Mouse (Mus musculus) T-cell, adult 2 months (primary cell): Measurements from ENCODE around the gene Gse1.

Experiments used
- DNase-seq: peaks from one replicate; pipeline ENCODE4 v3.0.0; 2022; ENCODE audit warnings: low spot score

Gse1 gene

DNA sequence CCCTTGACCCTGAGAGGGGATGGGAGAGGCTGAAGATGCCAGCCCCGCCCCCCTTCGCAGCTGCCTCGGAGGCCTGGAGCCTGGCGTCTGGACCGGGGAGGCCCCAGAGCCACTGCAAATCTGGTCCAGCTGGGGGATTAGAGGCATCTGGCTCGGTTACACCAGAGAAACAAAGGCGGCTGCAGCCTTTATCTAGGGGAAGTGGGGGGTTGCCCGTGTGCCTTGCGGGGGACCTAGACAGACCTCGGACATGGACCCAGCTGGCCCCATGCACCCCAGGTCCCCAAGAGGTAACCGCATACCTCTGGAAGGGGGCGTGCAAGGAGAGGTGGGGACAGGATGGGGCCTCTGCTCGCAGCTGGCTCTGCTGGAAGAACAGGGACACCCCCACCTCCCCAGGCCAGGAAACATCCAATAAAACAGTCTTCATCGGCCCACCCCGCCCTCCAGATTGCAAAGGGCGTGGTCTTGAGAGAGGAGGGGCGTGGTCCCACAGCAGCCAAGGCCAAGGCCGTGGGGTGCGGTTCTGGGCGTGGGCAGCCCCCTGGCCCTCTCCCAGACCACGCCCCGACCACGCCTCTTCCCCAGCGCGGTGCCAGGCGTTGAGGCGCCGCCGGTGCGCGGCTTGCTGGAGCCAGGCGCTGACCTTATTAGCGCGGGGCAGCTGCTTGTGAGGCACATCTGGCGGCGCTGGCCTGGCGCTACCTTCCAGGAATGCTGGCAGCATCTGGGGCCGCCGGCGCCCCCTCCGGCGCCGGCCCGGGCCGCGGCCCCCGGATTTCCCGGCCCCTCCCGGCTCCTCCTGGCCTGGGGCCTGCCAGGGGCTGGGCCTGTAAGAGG lies 48.0 kb downstream of the Gse1 start:
- peak; percentile 61 for DNase-seq

DNA sequence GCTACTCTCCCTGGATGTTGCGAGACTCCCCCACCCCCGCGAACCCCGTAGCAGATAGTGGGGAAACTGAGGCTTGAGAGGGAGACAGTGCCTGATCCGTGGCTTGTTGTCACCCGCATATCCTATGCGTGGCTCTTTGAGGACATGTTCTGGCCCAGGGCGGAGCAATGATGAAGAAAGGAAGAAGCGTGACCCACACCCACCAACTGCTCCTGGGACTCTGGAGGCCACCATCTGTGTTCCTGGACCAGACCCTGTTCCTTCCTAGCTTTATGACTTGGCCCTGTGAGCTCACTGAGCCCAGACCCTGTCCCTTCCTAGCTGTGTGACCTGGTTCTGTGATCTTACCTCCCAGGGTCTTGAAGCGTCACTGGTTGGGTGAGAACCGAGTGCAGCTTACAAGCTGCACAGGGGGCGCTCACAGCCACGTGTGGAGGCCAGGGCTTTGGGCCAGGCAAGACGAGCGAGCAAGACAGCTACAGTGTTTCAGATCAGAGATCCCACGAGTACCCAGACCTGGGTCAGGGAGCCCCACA lies 48.7 kb downstream of the Gse1 start:
- DNase-seq = no peak

DNA sequence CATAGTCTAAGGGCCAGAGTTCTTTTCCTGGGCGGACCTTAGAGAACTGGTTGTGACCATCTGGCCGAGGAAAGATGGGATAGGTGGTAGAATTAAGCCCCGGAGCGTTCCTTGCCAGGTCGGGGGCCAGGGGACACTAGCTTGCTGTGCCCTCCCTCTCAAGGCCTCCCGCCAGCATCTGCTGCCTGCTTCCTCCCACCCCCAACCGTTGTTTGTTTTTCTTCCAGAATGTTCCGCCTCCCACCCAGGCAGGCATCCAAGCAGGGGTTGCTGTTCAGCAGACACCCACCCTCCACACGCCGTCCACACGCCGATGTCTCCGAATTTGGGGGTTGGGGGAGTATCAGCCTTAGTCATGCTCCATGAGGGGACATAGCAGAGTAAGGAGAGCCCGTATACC lies 49.8 kb downstream of the Gse1 start:
- no peak for DNase-seq

DNA sequence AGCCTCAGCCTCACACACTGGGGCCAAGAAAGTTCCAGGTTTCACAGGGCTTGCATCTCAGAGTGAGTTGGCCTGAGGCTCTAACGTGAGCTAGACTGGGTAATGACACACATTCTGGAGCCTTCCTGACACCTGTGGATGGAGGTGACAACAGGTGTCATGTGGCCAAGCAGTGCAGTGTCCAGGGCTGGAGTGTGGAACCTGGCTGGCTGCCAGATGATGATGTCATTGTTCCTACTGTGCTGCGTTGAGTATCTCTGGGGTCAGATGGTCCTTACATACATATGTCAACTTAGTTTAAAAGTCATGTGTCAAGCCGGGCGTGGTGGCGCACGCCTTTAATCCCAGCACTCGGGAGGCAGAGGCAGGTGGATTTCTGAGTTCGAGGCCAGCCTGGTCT lies 51.2 kb downstream of the Gse1 start:
- no peak for DNase-seq

DNA sequence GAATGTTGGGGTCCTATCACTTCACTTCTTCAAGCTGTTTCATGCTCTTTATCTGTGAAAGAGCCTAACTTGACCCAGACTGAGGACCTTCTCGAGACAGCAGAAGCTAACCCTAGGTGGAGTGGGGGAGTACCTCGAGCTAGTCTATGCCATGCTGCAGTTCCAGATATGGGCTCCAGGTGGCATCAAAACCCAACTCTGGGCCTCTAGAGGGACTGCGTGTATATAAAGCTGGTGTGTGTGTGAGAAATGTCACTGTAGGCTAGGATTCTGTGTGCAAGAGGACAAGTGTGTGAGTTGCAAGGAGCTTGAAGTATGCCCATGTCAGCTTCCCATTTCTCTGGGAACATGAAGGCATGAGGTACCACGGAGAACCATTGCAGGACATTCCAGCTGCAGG lies 53.2 kb downstream of the Gse1 start:
- DNase-seq = peak; percentile 27

DNA sequence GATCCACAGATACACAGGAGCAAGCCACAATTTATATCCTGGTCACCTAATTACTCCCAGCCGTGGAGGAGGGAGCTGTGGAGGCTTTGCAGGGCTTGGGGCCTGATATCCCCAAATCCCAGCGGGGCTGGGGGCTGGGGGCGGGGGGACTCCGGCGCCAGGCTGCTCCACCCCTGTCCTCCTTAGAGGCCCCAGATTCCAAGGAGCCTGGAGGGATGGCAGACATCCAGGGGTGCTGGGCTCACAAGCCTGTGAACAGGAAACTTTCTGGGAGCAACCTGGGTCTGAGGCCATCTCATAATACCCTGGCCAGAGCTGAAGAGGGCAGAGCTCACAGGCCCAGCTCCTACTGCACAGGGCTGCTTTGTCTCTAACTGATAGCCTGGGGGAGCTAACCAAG lies 54.2 kb downstream of the Gse1 start:
- no peak for DNase-seq

DNA sequence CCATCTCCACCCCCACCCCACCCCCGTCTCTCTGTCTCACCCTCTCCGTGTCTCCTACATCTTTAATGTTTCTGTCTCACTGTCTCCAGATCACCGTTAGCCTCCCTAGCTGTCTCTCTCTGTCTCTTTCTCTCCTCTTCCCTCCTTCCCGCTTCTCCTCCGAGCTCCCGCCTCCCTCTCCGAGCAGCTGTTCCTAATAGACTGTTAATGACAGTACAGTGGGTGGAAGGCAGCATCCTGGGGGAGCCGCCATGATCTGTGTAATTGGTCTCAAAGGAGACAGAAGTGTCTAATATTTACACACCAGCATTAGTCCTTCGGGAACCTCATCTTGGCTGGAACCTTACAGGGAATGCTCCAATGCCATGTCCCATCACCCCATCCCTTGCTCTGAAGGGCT lies 56.0 kb downstream of the Gse1 start:
- no peak for DNase-seq

DNA sequence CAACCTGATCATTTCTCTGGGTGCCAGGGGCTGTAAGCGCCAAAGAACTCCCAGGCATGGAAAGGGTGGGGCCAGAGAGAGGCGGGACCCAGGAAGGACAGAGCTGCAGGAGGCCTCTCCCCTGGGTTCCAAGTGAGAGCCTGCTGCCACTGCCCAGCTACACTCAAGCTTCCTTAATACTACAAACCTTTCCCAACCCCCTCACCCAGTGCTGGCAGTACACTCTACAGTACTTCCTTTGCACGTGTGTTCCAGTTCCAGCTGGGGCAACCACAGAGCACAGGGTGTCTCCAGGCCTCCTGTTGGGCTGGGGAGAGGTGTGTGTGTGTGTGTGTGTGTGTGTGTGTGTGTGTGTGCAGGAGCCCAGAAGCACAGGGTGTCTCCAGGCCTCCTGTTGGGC lies 56.8 kb downstream of the Gse1 start:
- DNase-seq = no peak

DNA sequence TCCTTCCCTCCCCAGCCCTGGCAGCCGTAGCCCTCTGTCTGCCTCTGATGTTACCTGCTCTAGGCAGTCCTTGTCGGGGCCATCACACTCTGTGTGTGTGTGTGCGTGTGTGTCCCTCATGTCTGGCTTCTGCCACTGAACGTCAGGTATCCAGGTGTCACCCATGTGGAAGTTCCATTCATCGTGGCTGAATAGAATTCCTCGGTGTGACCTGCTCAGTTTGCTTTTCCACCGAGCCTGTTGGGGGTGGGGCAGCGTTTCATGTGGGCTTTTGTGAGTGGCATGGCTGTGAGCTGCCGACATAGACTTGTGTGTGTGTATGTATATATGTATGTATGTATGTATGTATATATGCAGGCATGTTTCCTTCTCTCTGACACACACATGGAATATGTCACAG lies 57.6 kb downstream of the Gse1 start:
- DNase-seq = no peak

DNA sequence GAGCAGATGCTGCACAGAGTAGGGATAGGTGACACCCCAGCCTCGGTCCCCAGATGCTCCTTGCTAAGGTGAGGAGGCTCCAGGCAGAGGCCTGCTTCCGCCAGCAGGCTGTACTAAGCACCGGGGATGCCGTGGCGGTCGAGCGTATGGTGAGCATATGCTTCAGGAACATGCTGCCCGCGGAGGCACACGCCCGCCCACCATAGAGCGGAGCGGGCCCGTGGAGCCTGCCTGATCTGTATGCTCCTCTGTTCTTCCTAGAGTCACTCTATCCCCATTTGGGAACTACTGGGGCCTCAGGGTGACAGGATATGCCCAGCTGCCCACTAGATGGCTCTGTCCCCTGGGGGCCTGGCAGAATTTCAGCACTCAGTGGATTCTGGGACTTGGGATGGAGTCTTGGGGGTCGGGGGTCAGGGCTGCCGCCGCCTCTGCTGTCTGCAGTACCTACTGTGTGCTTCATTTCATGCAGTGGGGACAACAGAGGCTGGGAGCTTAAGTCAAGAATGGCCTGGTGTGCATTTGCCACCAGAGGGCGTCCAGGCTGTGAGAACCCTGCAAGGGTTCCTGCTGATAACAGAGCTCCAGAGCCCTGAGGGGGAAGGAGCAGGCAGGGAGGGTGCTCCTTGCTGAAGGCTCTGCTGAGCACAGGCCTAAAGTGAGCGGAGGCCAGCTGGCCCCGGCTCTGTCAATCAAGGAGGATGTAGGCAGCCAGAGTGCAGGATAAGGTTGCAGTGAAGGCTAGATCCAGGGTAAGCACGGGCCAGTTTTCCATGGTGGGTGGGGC lies 60.1 kb downstream of the Gse1 start:
- DNase-seq = no peak

DNA sequence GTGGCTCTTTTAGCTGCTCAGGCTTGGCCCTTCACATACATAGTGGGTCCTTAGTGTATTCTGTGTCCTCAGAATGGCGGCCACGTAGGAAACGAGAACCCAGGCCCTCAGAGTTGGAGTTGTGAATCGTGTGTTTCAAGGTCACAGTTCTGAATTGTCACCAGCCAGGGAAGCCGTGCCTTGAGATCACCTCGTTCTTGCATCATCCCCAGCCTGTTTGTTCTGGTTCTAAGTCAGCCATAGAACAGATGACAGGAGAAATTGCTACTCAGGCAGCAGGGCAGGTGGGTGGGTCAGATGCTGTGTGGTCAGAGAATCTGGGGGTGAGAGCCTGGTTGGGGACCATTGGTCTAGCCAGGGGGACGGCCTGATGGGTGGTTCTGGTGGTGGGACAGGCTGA lies 60.9 kb downstream of the Gse1 start:
- DNase-seq = no peak

DNA sequence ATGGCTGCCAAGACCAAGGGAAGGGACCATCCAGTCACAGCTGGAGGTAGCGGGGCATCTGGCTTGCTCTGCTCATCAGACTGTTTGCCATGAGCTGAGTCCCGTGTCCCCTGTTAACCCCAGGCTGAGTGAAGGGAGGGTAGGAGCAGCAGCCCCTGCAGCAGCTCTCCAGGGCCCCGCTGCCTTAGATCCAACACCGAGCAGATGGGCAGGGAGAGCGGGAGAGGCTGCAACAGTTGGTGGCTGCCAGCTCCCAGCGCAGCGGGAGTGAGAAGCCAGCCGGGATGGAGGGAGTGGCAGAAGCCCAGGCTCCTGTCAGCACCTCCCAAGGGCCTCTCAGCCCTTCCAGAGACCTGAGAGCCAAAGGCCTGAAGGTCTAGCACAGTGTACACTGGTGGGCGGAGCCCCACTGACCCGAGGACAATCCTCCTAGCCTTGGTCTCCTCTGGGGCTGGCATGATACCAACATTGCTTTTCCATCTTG lies 61.5 kb downstream of the Gse1 start:
- DNase-seq = no peak

DNA sequence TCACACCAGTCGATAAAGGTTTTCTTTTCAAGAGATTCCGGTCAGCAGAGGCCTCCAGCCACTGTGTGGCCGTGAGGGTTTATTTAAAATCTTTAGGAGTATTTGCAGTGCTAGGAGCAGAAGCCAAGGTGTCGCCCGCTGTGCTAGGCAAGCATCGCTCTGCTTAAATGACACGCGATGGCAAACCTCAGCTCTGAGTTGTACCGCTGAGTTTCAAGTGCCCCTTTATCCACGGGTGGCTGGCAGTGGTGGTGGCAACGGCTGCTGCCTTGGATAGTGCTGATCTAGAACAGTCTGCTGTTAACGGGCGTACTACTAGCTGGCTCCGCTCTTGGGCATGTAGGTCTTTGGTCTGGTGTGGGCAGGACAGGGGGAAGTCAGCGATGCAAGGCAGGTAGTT lies 62.4 kb downstream of the Gse1 start:
- DNase-seq = no peak

DNA sequence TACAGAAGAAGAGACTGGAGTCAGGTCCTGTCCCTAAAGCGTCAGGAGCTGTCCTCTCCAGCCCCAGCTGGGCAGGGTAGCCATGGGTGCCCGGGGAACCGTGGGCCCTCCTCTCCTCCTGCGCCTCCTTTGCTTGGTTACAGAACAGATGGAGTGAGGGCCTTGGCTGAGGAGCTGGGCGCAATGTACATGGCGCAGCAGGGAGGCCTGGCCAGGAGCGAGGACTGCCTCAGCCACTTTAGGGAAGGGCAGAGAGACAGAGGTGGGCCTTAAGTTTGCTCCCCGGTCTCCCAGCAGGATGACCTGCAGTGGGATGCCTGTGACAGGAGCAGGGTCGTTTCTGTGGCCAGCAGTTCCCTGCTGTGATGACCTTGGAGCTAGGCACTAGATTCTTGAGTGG lies 63.4 kb downstream of the Gse1 start:
- no peak for DNase-seq

DNA sequence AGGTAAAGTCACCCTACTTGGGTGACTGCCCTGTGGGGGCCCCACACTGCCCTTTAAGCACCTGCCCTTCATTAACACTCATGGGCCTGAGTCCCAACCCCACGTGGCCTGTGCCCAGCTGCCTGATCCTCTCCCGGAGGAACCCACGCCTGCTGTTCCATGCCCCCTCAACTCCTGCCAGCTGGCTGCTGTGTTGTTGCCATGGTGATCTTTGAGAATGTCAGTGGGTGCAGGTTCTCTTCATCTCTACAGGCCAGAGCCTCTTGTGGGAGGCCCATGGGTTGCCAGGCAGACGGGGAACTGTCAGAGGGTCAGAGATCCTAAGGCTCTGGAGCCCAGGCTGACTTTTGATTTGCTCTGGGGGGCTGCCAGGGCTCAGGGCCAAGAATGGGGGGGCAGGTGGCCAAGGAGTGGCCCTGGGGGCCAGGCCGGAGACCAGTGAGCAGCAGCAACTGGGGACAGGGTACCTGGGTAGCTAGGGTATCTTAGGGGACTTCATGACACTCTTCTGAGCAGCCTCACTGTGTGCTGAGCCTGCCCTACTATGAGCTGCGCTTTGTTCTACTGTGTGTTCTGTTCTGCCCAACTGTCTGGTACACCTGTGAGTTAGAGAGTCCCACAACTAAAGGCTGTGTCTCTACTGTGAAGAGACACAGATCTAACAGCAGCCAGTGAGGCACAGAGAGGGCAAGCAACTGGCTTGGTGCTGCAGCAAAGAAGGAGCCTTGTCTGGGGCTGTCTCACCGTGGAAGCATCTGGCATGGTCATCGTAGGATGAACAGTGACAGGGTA lies 64.3 kb downstream of the Gse1 start:
- DNase-seq = no peak

DNA sequence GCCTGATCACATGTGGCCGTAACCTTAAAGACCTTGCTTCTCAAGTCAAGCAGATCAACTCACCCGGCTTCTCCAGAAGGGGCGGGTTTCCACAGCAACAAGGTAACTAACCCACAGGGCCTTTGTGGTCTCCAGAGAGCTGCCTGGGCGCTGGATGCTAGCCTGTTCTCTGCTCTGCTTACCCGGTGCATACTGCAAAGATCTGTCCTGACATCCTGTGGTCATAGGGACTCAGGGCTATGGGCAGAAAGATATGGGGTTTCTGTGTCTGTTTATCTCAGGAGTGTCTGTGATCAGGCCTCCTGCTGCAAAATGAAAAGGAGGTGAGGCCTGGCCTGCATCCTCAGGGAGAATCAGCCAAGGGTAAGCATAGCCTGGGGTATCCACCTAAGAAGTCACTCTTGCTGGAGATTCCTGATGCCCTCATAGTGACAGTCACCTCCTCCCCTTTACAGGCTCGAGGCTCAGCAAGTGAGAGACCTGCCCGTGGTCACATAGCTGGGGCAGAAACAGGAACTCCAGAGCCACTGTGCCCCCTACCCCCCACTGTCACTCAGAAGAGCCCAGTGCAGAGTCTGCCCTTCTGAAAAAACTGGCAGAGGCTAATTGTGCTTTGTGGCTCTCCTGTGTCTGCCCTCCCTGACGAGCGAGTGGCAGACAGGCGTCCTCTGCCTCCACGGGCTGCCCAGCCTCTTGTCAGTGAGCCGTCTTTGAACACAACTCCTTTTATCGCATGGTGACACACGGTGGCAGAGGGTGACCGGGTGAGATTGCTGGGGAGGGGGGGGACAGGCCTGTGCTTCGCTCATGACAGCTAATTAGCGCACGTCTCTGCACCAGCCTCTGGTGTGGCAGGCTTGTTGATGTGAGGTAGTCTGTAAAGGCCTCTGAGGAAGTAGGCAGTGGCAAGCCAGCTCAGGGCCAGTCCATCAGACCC lies 65.4 kb downstream of the Gse1 start:
- DNase-seq = no peak

DNA sequence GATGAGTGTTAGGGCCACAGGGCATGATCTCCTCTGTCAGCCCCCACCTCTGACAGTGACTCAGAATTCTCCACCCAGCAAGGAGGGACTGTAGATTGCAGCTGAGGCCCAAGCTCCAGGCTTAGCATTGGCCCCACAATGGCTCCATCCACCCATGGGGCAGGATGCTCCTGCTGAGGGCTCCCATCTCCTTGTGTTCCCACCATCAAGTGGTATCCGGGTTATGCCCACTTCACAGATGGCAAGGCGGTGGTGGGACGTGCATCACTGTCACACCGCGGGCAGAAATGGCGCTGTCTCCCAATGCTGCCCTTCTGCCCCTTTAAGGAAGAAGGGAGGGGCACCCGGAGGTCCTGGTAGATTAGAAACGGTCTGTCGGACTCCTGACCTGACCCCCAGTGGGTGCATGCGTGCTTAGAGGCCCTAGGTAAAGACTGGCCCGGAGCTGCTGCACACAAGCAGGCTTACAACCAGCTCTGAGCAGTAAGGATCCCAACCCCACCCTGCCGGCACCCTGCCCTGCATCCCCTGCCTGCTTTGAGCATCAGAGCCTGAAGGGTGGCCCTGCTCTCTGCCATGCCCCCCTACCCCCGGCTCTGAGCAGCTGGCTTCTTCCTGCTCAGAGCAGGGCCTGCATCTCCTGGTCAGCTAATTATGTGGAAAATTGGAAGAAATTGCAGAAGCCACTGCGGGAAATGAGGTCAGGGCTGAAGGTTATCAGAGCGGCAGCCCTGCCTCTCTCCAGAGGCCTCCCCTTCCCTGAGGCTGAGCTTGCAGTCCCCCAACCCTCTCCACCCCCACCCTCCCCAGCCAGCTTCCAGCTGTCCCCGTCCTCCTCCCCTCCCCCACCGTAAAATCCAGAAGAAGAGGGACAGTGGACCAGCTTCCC lies 67.0 kb downstream of the Gse1 start:
- DNase-seq = no peak

DNA sequence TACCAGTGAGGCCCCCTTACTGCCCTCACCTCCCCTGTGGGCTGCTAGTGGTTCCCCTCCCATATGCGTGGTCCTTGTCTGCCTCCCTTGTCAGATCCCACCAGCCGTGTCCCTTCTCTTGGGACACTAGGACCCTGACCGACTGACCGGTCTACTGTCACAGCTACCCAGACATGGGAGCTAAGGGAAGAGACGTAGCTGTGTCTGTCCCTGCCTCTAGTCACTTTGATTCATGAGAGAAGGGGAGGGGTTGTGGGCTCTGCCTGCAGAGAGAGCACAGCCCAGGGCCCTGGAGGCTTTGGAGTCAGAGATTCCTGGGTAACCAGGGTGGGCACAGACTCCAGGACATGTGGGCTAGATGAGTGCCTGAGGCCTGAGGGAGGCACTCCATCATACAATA lies 68.7 kb downstream of the Gse1 start:
- no peak for DNase-seq

DNA sequence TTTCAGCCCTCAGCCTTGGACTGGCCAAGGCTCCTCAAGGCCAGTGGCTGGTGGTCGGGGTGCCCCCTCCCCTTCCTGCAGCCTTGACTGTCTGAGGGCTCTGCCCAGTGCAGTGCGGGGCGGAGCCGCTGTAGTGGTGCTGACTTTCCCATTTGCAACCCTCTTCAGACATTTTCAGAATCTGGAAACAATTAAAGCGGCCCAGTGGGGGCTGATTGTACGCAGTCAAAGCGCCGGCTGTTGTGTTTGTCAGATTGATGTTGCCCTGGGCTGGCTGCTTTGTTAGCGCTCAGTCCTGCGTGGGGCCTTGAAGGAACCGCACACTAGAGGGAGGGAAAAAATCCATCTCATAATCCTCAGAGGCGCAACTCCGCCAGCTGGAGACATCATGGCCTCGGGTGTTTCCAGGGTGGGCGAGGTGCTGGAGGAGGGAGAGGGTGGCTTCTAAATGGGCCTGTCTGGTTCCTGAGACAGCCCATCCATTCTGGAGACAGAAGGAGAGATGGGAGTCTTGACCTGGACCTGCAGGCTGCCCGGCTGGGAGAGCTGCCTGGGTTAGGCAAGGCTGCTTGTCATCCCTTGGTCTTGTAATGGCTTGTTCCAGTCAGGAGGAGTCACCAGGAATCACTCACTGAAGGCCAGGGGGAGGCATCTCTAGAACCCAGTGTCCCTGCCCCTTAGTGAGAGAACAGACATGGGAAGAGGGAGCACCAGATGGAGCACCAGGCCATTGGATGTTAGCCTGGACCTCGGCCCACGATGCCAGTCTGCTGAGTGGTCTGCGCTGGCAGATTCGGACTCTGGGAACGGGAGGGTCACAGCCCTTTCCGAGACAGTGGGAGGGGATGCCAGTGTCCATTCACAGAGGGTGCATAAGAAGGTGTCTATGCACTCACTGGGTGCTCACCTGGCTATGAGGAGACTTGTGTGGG lies 70.6 kb downstream of the Gse1 start:
- DNase-seq = no peak
